Mouse (Mus musculus) brain, embryonic 18.5 days (tissue): ENCODE data around the gene Olfr670.
"Not testable (repeated sequence)": the region's sequence is repeated elsewhere in the genome, so short reads cannot be mapped to it uniquely, and the experiment has no call there.

Source experiments
- DNase-seq: peaks from one replicate; pipeline ENCODE4 v3.0.0-alpha.2; 2012; ENCODE audit warnings: low read depth, low spot score

The Olfr670 gene

GRCm38 (mm10) chr7:104962520-104962919 lies at the start of gene Olfr670:
TSS of gene Olfr670 (minus strand) at chr7:104962620.
- no peak for DNase-seq

GRCm38 (mm10) chr7:105001929-105002328 lies 39.5 kb upstream of the Olfr670 start, which contains the start of gene Olfr672:
TSS of gene Olfr672 (minus strand) at chr7:105002029.
- DNase-seq, result no peak

GRCm38 (mm10) chr7:104979026-104979425 lies 16.6 kb upstream of the Olfr670 start, which contains the start of gene Olfr671:
TSS of gene Olfr671 (minus strand) at chr7:104979126.
- no peak for DNase-seq

- DNase-seq, result not testable (repeated sequence)
These were observed 10.1 kb upstream of the Olfr670 start for GRCm38 (mm10) chr7:104972507-104972906.

- DNase-seq, result not testable (repeated sequence)
These were observed 12.2 kb downstream of the Olfr670 start for GRCm38 (mm10) chr7:104950234-104950633.

GRCm38 (mm10) chr7:104933940-104934339 lies 28.5 kb downstream of the Olfr670 start, which contains the start of gene Olfr669:
TSS of gene Olfr669 (plus strand) at chr7:104934240.
- no peak for DNase-seq

GRCm38 (mm10) chr7:104927957-104928356 lies 34.5 kb downstream of the Olfr670 start, which contains the start of gene Olfr668:
TSS of gene Olfr668 (minus strand) at chr7:104928057.
- DNase-seq, result no peak

- DNase-seq, result no peak
These were observed 41.0 kb downstream of the Olfr670 start, which contains the start of gene Olfr667 for GRCm38 (mm10) chr7:104921382-104921781. TSS of gene Olfr667 (minus strand) at chr7:104921482.
